Comparison of ENCODE assay signal across 8 mouse cellular contexts in genomic region chr5:30711147-30712001, GRCm38 (mm10). TPM values are rescaled to one million over a fixed set of nuclear protein-coding genes. Genes with fewer than 3 reads are reported as not detected.
DNase-seq lines count a peak whose midpoint lies in the region; ATAC-seq lines count a peak whose summit lies in the region.

TSS of gene Dpysl5 (plus strand) at chr5:30711564.

- peak within 1 kb of the TSS; percentile 60 for H3K9ac ChIP-seq in heart, embryonic 11.5 days (ENCODE audit: low read depth, low read length)
- H3K9ac ChIP-seq in kidney, embryonic 15.5 days = peak within 1 kb of the TSS; percentile 45
- H3K9ac ChIP-seq in limb, embryonic 15.5 days = 0 out of 2 replicates have a peak within 1 kb of the TSS, but pooled peaks have one; percentile 7
- H3K9ac ChIP-seq in midbrain, embryonic 16.5 days (ENCODE audit: low read depth, low read length) = peak within 1 kb of the TSS; percentile 97

- peak; percentile 78 for DNase-seq in CD4-positive helper T cell, adult 2 months (ENCODE audit: low read depth, low spot score)
- DNase-seq in brain, embryonic 18.5 days (ENCODE audit: low read depth, low spot score) = peak; percentile 89
- DNase-seq in spleen, postnatal 36 days (ENCODE audit: low spot score in 2 of 2) = peak; percentile 55 to 62

- no peaks in the 10 kb centered on the region for H3K36me3 ChIP-seq in erythroblast, embryonic 14.5 days (ENCODE audit: control insufficient read depth)
- H3K36me3 ChIP-seq in heart, embryonic 11.5 days (ENCODE audit: control insufficient read depth, insufficient read depth, low read length) = no peaks in the 10 kb centered on the region
- H3K36me3 ChIP-seq in kidney, embryonic 15.5 days = no peaks in the 10 kb centered on the region
- no peaks in the 10 kb centered on the region for H3K36me3 ChIP-seq in limb, embryonic 15.5 days
- no peaks in the 10 kb centered on the region for H3K36me3 ChIP-seq in midbrain, embryonic 16.5 days (ENCODE audit: control insufficient read depth, insufficient read depth, low read length)

- H3K4me1 ChIP-seq in erythroblast, embryonic 14.5 days (ENCODE audit: control insufficient read depth) = peaks cover 11% of the 10 kb centered on the region
- H3K4me1 ChIP-seq in heart, embryonic 11.5 days (ENCODE audit: control insufficient read depth, insufficient read depth, low read length) = peaks cover 7% of the 10 kb centered on the region
- H3K4me1 ChIP-seq in kidney, embryonic 15.5 days = peaks cover 35% of the 10 kb centered on the region
- H3K4me1 ChIP-seq in limb, embryonic 15.5 days = peaks cover 29% of the 10 kb centered on the region
- H3K4me1 ChIP-seq in midbrain, embryonic 16.5 days (ENCODE audit: control insufficient read depth, insufficient read depth, low read length) = peaks cover 25% of the 10 kb centered on the region

- peaks cover 80% of the 10 kb centered on the region for H3K27me3 ChIP-seq in erythroblast, embryonic 14.5 days (ENCODE audit: control insufficient read depth)
- peaks cover 38% of the 10 kb centered on the region for H3K27me3 ChIP-seq in heart, embryonic 11.5 days (ENCODE audit: control insufficient read depth, insufficient read depth, low read length)
- H3K27me3 ChIP-seq in kidney, embryonic 15.5 days = peaks cover 72% of the 10 kb centered on the region
- H3K27me3 ChIP-seq in limb, embryonic 15.5 days = peaks cover 59% of the 10 kb centered on the region
- no peaks in the 10 kb centered on the region for H3K27me3 ChIP-seq in midbrain, embryonic 16.5 days (ENCODE audit: control insufficient read depth, insufficient read depth, low read depth, low read length)

- peak; percentile 85 for ATAC-seq in heart, embryonic 11.5 days (replicated peaks; ENCODE audit: insufficient number of reproducible peaks, low FRiP score, low TSS enrichment)
- ATAC-seq in kidney, embryonic 15.5 days (replicated peaks; ENCODE audit: low FRiP score) = peak; percentile 86
- peak; percentile 75; the same call in 1 of the 2 replicates for ATAC-seq in limb, embryonic 15.5 days (ENCODE audit: insufficient number of reproducible peaks, low FRiP score, low TSS enrichment, low read depth)
- peak; percentile 91 for ATAC-seq in midbrain, embryonic 16.5 days

- under 1% methylated on average over 71 of the region's 71 CpGs for WGBS in heart, embryonic 11.5 days (ENCODE audit: insufficient replicate concordance)
- whole genome bisulfite sequencing in kidney, embryonic 15.5 days = under 1% methylated on average over 71 of the region's 71 CpGs
- under 1% methylated on average over 66 of the region's 71 CpGs for WGBS in limb, embryonic 15.5 days
- under 1% methylated on average over 71 of the region's 71 CpGs for WGBS in midbrain, embryonic 16.5 days

- peak within 1 kb of the TSS; percentile 36 for H3K4me3 ChIP-seq in erythroblast, embryonic 14.5 days (replicated peaks)
- peak within 1 kb of the TSS; percentile 57 for H3K4me3 ChIP-seq in heart, embryonic 11.5 days (ENCODE audit: low read depth, low read length)
- peak within 1 kb of the TSS; percentile 58 for H3K4me3 ChIP-seq in kidney, embryonic 15.5 days (replicated peaks)
- peak within 1 kb of the TSS; percentile 52 for H3K4me3 ChIP-seq in limb, embryonic 15.5 days
- peak within 1 kb of the TSS; percentile 84 for H3K4me3 ChIP-seq in midbrain, embryonic 16.5 days (ENCODE audit: low read depth, low read length)

- no peak within 1 kb of the TSS for H3K27ac ChIP-seq in heart, embryonic 11.5 days (ENCODE audit: low read depth, low read length)
- no peak within 1 kb of the TSS for H3K27ac ChIP-seq in kidney, embryonic 15.5 days
- no peak within 1 kb of the TSS for H3K27ac ChIP-seq in limb, embryonic 15.5 days
- H3K27ac ChIP-seq in midbrain, embryonic 16.5 days (ENCODE audit: low read length) = peak within 1 kb of the TSS; percentile 98

- H3K4me2 ChIP-seq in heart, embryonic 11.5 days = peak within 1 kb of the TSS; percentile 93
- H3K4me2 ChIP-seq in kidney, embryonic 15.5 days = peak within 1 kb of the TSS; percentile 94
- H3K4me2 ChIP-seq in limb, embryonic 15.5 days = peak within 1 kb of the TSS; percentile 94
- H3K4me2 ChIP-seq in midbrain, embryonic 16.5 days (ENCODE audit: low read length) = peak within 1 kb of the TSS; percentile 81

- peaks cover 8% of the 10 kb centered on the region; the same call in 1 of the 2 replicates for H3K9me3 ChIP-seq in erythroblast, embryonic 14.5 days (ENCODE audit: control insufficient read depth, low read length)
- H3K9me3 ChIP-seq in heart, embryonic 11.5 days (replicated peaks; ENCODE audit: control insufficient read depth, low read length) = no peaks in the 10 kb centered on the region
- H3K9me3 ChIP-seq in kidney, embryonic 15.5 days (replicated peaks) = no peaks in the 10 kb centered on the region
- no peaks in the 10 kb centered on the region for H3K9me3 ChIP-seq in limb, embryonic 15.5 days
- no peaks in the 10 kb centered on the region for H3K9me3 ChIP-seq in midbrain, embryonic 16.5 days (replicated peaks; ENCODE audit: control insufficient read depth, low read length, poor library complexity, severe bottlenecking)

RNA-seq across cellular contexts. Expression of gene Dpysl5, which starts in this region (rescaled TPM):
- 0.01 TPM in 1 of 2 replicates, not detected in the other for polyA plus RNA-seq in erythroblast, embryonic 14.5 days (2012)
- 2.9 and 3.5 TPM in 2 replicates for polyA plus RNA-seq in heart, embryonic 11.5 days (2014; fragmentation: Nextera tagmentation; extraction: Ambion mirVana)
- polyA plus RNA-seq in kidney, embryonic 15.5 days (2015; fragmentation: Nextera tagmentation; extraction: Ambion mirVana) = 6.8 and 7.7 TPM in 2 replicates
- 5.4 and 7.6 TPM in 2 replicates for polyA plus RNA-seq in limb, embryonic 15.5 days (2015; fragmentation: Nextera tagmentation; extraction: Ambion mirVana)
- 284 and 306 TPM in 2 replicates for polyA plus RNA-seq in midbrain, embryonic 16.5 days (2015; fragmentation: Nextera tagmentation; extraction: Ambion mirVana)

Comparison
In these comparisons a context has a peak if more than half of its experiments do, and no peak if none do; other contexts are left out.
1. RNA of gene Dpysl5 (polyA plus RNA-seq): 284 to 306 TPM in midbrain, embryonic 16.5 days; 6.8 to 7.7 TPM in kidney, embryonic 15.5 days, 5.4 to 7.6 TPM in limb, embryonic 15.5 days, 2.9 to 3.5 TPM in heart, embryonic 11.5 days and 0.01 TPM in erythroblast, embryonic 14.5 days; every median in the first group is over 10 times any median in the second.
2. H3K9ac ChIP-seq: peak in every context shown above with its lines; median percentile 97 in midbrain, embryonic 16.5 days; 60 in heart, embryonic 11.5 days; 45 in kidney, embryonic 15.5 days; 7 in limb, embryonic 15.5 days.
3. Peak in every context shown above with its lines, with median percentiles within 50 percentile points of each other: DNase-seq, H3K4me3 ChIP-seq, ATAC-seq and H3K4me2 ChIP-seq.